In genomic region chr6:8661404-8661803, GRCm38 (mm10) we compare ENCODE assay signal across 20 mouse cellular contexts.
A peak's percentile ranks its signal among the peaks of the same experiment; 100 is the strongest.
DNase-seq lines count a peak whose midpoint lies in the region; ATAC-seq lines count a peak whose summit lies in the region.
"Had no signal": no experiment of that assay in that cellular context is flagged by ENCODE, and none has a peak within 500 bp of the region (broad histone marks: within the 10 kb centered on the region; RNA-seq: fewer than 3 reads in every experiment).

No protein-coding gene starts in this region.

- no peak for DNase-seq in embryonic facial prominence, embryonic 11.5 days (ENCODE audit: low spot score)
- no peak for DNase-seq in embryonic facial prominence, embryonic 10.5 days (ENCODE audit: low spot score)
- DNase-seq in midbrain, embryonic 11.5 days (ENCODE audit: low spot score, missing footprints) = peak; percentile 91
- DNase-seq in right cerebral cortex, postnatal 10 days (ENCODE audit: low spot score in 2 of 2) = no peak
- no peak for DNase-seq in lung, postnatal 36 days
- DNase-seq: cerebellum, postnatal 25 days; gastrocnemius, postnatal 14 days; kidney, adult 2 months; kidney, postnatal 14 days; lung, postnatal 14 days; right cerebral cortex, postnatal 4 days; thymus, postnatal 25 days had no signal

- no peak overlapping the region for H3K4me2 ChIP-seq in embryonic facial prominence, embryonic 11.5 days (ENCODE audit: low read depth, low read length)
- H3K4me2 ChIP-seq in midbrain, embryonic 11.5 days = no peak overlapping the region
- H3K4me2 ChIP-seq in midbrain, embryonic 16.5 days (ENCODE audit: low read length) = no peak overlapping the region
- H3K4me2 ChIP-seq in hindbrain, embryonic 16.5 days (ENCODE audit: low read length) = no peak overlapping the region
- H3K4me2 ChIP-seq in liver, embryonic 12.5 days = no peak overlapping the region
- H3K4me2 ChIP-seq: limb, embryonic 13.5 days; liver, embryonic 15.5 days; neural tube, embryonic 12.5 days had no signal

- H3K9me3 ChIP-seq in embryonic facial prominence, embryonic 11.5 days (replicated peaks; ENCODE audit: control insufficient read depth, low read length) = no peaks in the 10 kb centered on the region
- H3K9me3 ChIP-seq in embryonic facial prominence, embryonic 10.5 days = no peaks in the 10 kb centered on the region
- H3K9me3 ChIP-seq in midbrain, embryonic 11.5 days (ENCODE audit: control insufficient read depth, low read length) = no peaks in the 10 kb centered on the region
- H3K9me3 ChIP-seq in midbrain, embryonic 16.5 days (replicated peaks; ENCODE audit: control insufficient read depth, low read length, poor library complexity, severe bottlenecking) = no peaks in the 10 kb centered on the region
- H3K9me3 ChIP-seq in hindbrain, embryonic 16.5 days (ENCODE audit: control insufficient read depth, low read length) = no peaks in the 10 kb centered on the region
- H3K9me3 ChIP-seq in liver, embryonic 12.5 days (replicated peaks) = no peaks in the 10 kb centered on the region
- H3K9me3 ChIP-seq: limb, embryonic 13.5 days; liver, embryonic 15.5 days; neural tube, embryonic 12.5 days had no signal

- no peak overlapping the region for H3K4me3 ChIP-seq in embryonic facial prominence, embryonic 11.5 days (ENCODE audit: low read depth, low read length)
- no peak overlapping the region for H3K4me3 ChIP-seq in embryonic facial prominence, embryonic 10.5 days
- no peak overlapping the region for H3K4me3 ChIP-seq in midbrain, embryonic 11.5 days (ENCODE audit: low read depth, low read length)
- no peak overlapping the region for H3K4me3 ChIP-seq in midbrain, embryonic 16.5 days (ENCODE audit: low read depth, low read length)
- no peak overlapping the region for H3K4me3 ChIP-seq in hindbrain, embryonic 16.5 days (ENCODE audit: low read length)
- no peak overlapping the region for H3K4me3 ChIP-seq in liver, embryonic 12.5 days
- H3K4me3 ChIP-seq: limb, embryonic 13.5 days; liver, embryonic 15.5 days; neural tube, embryonic 12.5 days had no signal

- peak; percentile 71 for ATAC-seq in embryonic facial prominence, embryonic 11.5 days (replicated peaks; ENCODE audit: insufficient number of reproducible peaks, low FRiP score, low TSS enrichment, low read depth)
- ATAC-seq in midbrain, embryonic 11.5 days (ENCODE audit: low FRiP score) = peak; percentile 81
- no peak for ATAC-seq in midbrain, embryonic 16.5 days
- ATAC-seq in hindbrain, embryonic 16.5 days = peak; percentile 17; the same call in 1 of the 2 replicates
- ATAC-seq in liver, embryonic 12.5 days = no peak
- ATAC-seq: Patski had no signal

- no peaks in the 10 kb centered on the region for H3K36me3 ChIP-seq in embryonic facial prominence, embryonic 11.5 days (replicated peaks; ENCODE audit: control insufficient read depth, insufficient read depth, low read depth, low read length)
- H3K36me3 ChIP-seq in embryonic facial prominence, embryonic 10.5 days (replicated peaks) = no peaks in the 10 kb centered on the region
- H3K36me3 ChIP-seq in midbrain, embryonic 11.5 days (ENCODE audit: control insufficient read depth, insufficient read depth, low read length) = no peaks in the 10 kb centered on the region
- no peaks in the 10 kb centered on the region for H3K36me3 ChIP-seq in midbrain, embryonic 16.5 days (ENCODE audit: control insufficient read depth, insufficient read depth, low read length)
- no peaks in the 10 kb centered on the region for H3K36me3 ChIP-seq in hindbrain, embryonic 16.5 days (ENCODE audit: control insufficient read depth, insufficient read depth, low read length)
- H3K36me3 ChIP-seq in liver, embryonic 12.5 days = no peaks in the 10 kb centered on the region
- H3K36me3 ChIP-seq: limb, embryonic 13.5 days; liver, embryonic 15.5 days; neural tube, embryonic 12.5 days had no signal

- H3K27me3 ChIP-seq in embryonic facial prominence, embryonic 11.5 days (ENCODE audit: control insufficient read depth, insufficient read depth, low read length) = no peaks in the 10 kb centered on the region
- H3K27me3 ChIP-seq in embryonic facial prominence, embryonic 10.5 days (replicated peaks; ENCODE audit: low read depth, poor library complexity, severe bottlenecking) = no peaks in the 10 kb centered on the region
- no peaks in the 10 kb centered on the region for H3K27me3 ChIP-seq in midbrain, embryonic 11.5 days (ENCODE audit: control insufficient read depth, insufficient read depth, low read length)
- no peaks in the 10 kb centered on the region for H3K27me3 ChIP-seq in midbrain, embryonic 16.5 days (ENCODE audit: control insufficient read depth, insufficient read depth, low read depth, low read length)
- H3K27me3 ChIP-seq in hindbrain, embryonic 16.5 days (replicated peaks; ENCODE audit: control insufficient read depth, insufficient read depth, low read length) = no peaks in the 10 kb centered on the region
- no peaks in the 10 kb centered on the region for H3K27me3 ChIP-seq in liver, embryonic 12.5 days (replicated peaks)
- H3K27me3 ChIP-seq: CH12.LX; limb, embryonic 13.5 days; liver, embryonic 15.5 days; neural tube, embryonic 12.5 days; Patski had no signal

- 47% methylated on average over 4 of the region's 4 CpGs for WGBS in embryonic facial prominence, embryonic 11.5 days
- WGBS in embryonic facial prominence, embryonic 10.5 days = 45% methylated on average over 4 of the region's 4 CpGs
- WGBS in midbrain, embryonic 11.5 days = 22% methylated on average over 4 of the region's 4 CpGs
- WGBS in midbrain, embryonic 16.5 days = 15% methylated on average over 4 of the region's 4 CpGs
- WGBS in hindbrain, embryonic 16.5 days = 27% methylated on average over 4 of the region's 4 CpGs
- 39% methylated on average over 4 of the region's 4 CpGs for WGBS in liver, embryonic 12.5 days (ENCODE audit: insufficient replicate concordance)

- no peak overlapping the region for H3K9ac ChIP-seq in embryonic facial prominence, embryonic 11.5 days (replicated peaks; ENCODE audit: low read length)
- H3K9ac ChIP-seq in midbrain, embryonic 11.5 days (ENCODE audit: low read length) = no peak overlapping the region
- H3K9ac ChIP-seq in midbrain, embryonic 16.5 days (ENCODE audit: low read depth, low read length) = no peak overlapping the region
- H3K9ac ChIP-seq in hindbrain, embryonic 16.5 days (ENCODE audit: low read depth, low read length) = no peak overlapping the region
- H3K9ac ChIP-seq in liver, embryonic 12.5 days = no peak overlapping the region
- H3K9ac ChIP-seq: limb, embryonic 13.5 days; liver, embryonic 15.5 days; neural tube, embryonic 12.5 days had no signal

- no peak overlapping the region for H3K27ac ChIP-seq in embryonic facial prominence, embryonic 11.5 days (replicated peaks; ENCODE audit: low read depth, low read length)
- no peak overlapping the region for H3K27ac ChIP-seq in embryonic facial prominence, embryonic 10.5 days (replicated peaks)
- H3K27ac ChIP-seq in midbrain, embryonic 11.5 days (ENCODE audit: low read depth, low read length) = peak overlapping the region; percentile 45
- no peak overlapping the region for H3K27ac ChIP-seq in midbrain, embryonic 16.5 days (ENCODE audit: low read length)
- H3K27ac ChIP-seq in hindbrain, embryonic 16.5 days (ENCODE audit: low read depth, low read length) = no peak overlapping the region
- H3K27ac ChIP-seq in liver, embryonic 12.5 days = no peak overlapping the region
- H3K27ac ChIP-seq: limb, embryonic 13.5 days; liver, embryonic 15.5 days; neural tube, embryonic 12.5 days had no signal

- H3K4me1 ChIP-seq in embryonic facial prominence, embryonic 11.5 days (ENCODE audit: control insufficient read depth, insufficient read depth, low read length) = no peaks in the 10 kb centered on the region
- peaks cover 49% of the 10 kb centered on the region for H3K4me1 ChIP-seq in embryonic facial prominence, embryonic 10.5 days
- peaks cover 13% of the 10 kb centered on the region for H3K4me1 ChIP-seq in midbrain, embryonic 11.5 days (ENCODE audit: control insufficient read depth, insufficient read depth, low read length)
- H3K4me1 ChIP-seq in midbrain, embryonic 16.5 days (ENCODE audit: control insufficient read depth, insufficient read depth, low read length) = peaks cover 7% of the 10 kb centered on the region
- peaks cover 7% of the 10 kb centered on the region for H3K4me1 ChIP-seq in hindbrain, embryonic 16.5 days (ENCODE audit: control insufficient read depth, insufficient read depth, low read depth, low read length)
- no peaks in the 10 kb centered on the region for H3K4me1 ChIP-seq in liver, embryonic 12.5 days
- H3K4me1 ChIP-seq: liver, embryonic 15.5 days had no signal

Comparison
In these comparisons a context has a peak if more than half of its experiments do, and no peak if none do; other contexts are left out.
1. ATAC-seq: peak in embryonic facial prominence, embryonic 11.5 days (single experiment), midbrain, embryonic 11.5 days (single experiment) and hindbrain, embryonic 16.5 days (single experiment); none in midbrain, embryonic 16.5 days (single experiment) and liver, embryonic 12.5 days (single experiment).